Mouse (Mus musculus) kidney, adult 2 months (tissue): ENCODE results near the gene Slc22a6. TPM values are rescaled to one million over a fixed set of nuclear protein-coding genes. Genes with fewer than 3 reads are reported as not detected.
A peak's percentile ranks its signal among the peaks of the same experiment; 100 is the strongest.

Experiments
- DNase-seq: peaks from one replicate; pipeline ENCODE4 v3.0.0; 2021
- H3K27ac ChIP-seq: fragments of 200-500 bp; 2 replicates; pipeline ENCODE4 v1.5.1; 2012; ENCODE audit warnings: low read depth, low read length, control low read depth, inconsistent platforms; ENCODE audit not compliant: insufficient read depth
- H3K27me3 ChIP-seq: fragments of 200-500 bp; replicated peaks from 2 replicates; pipeline ENCODE4 v1.6.1; 2012; ENCODE audit warnings: mild to moderate bottlenecking, moderate library complexity, low read length, inconsistent platforms; ENCODE audit not compliant: control insufficient read depth, insufficient read depth
- H3K36me3 ChIP-seq: fragments of 200-500 bp; 2 replicates; pipeline ENCODE4 v1.6.1; 2012; ENCODE audit warnings: mild to moderate bottlenecking, moderate library complexity, low read length, inconsistent platforms; ENCODE audit not compliant: control insufficient read depth, insufficient read depth
- H3K4me1 ChIP-seq: fragments of 200-500 bp; 2 replicates; pipeline ENCODE4 v1.6.1; 2011; ENCODE audit warnings: low read length; ENCODE audit not compliant: control insufficient read depth, insufficient read depth
- H3K4me3 ChIP-seq: fragments of 200-500 bp; 2 replicates; pipeline ENCODE4 v1.5.1; 2011; ENCODE audit warnings: mild to moderate bottlenecking, low read depth, low read length, control low read depth; ENCODE audit not compliant: insufficient read depth
- CTCF ChIP-seq: fragments of 200-500 bp; conservative IDR thresholded peaks from 2 replicates; pipeline ENCODE4 v1.5.1; 2011; ENCODE audit warnings: low read depth, mild to moderate bottlenecking, control low read depth, low read length, moderate library complexity, mixed read lengths; ENCODE audit not compliant: insufficient read depth, insufficient read length
- POLR2A ChIP-seq: fragments of 200-500 bp; IDR thresholded peaks from one replicate; pipeline ENCODE4 v1.6.1; 2011; ENCODE audit warnings: low read depth, low read length, control low read depth
- WGBS: fragments of 180-500 bp; shearing (Covaris S2); methylation state at CpG from one replicate; pipeline ENCODE4 v1.1.7; 2018; 5-methylcytosine and 5-hydroxymethylcytosine counted together
- polyA plus RNA-seq: library from polyadenylated mRNA; depleted of rRNA; stranded (reverse); fragments of >200 nt; gene quantifications from 2 replicates; pipeline ENCODE4 v1.2.3, GENCODE M21; 2012

Slc22a6 gene
- polyA plus RNA-seq, 1 experiment = 355 TPM

DNA sequence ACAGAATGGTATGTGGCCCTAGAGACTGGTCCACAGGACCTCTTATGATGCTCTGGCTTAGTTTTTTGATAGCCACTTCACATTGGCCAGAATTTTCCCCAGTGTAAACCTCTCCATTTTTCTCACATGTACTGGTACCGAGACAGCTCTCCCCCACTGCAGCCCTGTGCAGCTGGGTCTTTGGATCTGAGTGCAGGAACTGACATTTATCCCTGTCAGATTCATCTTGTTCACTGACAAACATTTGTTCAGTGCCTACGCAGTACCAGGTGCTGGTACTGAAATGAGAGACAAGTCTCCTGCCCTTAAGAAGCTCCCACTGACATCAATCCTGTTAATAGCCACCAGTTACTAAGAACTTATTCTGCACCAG, 38.9 kb upstream of the Slc22a6 start:
- Histone ChIP-seq H3K27me3 (no peaks in the 10 kb centered on the region), H3K4me1 (0 out of 2 replicates have a peak, but pooled peaks cover 4% of the 10 kb centered on the region), H3K27ac (no peak overlapping the region), H3K36me3 (no peaks in the 10 kb centered on the region), H3K4me3 (no peak overlapping the region)
- 74% methylated on average over 2 of the region's 2 CpGs for WGBS
- TF ChIP-seq CTCF = no peak
- no peak for TF ChIP-seq POLR2A
- no peak for DNase-seq

GRCm38 (mm10) chr19:8585298-8585697, 32.5 kb upstream of the Slc22a6 start:
- no peaks in the 10 kb centered on the region for H3K36me3 ChIP-seq
- DNase-seq = no peak
- TF ChIP-seq POLR2A = no peak
- TF ChIP-seq CTCF = no peak
- no peaks in the 10 kb centered on the region for H3K4me1 ChIP-seq
- no peaks in the 10 kb centered on the region for H3K27me3 ChIP-seq
- H3K27ac ChIP-seq = no peak overlapping the region
- 86% methylated on average over 3 of the region's 3 CpGs for WGBS
- H3K4me3 ChIP-seq = no peak overlapping the region

DNA sequence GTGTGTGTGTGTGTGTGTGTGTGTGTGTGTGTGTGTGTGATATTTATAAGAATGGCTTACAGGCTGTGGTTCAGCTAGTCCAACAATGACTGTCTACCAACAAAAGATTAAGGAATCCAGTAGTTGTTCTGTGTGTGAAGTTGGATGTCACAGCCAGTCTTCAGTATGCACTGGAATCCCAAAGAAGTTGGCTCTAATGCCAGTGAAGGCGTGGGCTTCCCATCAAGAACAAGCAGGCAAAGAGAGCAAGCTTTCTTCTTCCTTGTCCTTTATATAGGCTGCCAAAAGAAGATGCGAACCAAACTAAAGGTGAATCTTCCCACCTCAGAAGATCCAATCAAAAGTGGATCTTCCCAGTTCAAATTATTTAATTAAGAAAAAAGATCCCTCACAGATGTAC, 31.9 kb upstream of the Slc22a6 start:
- 93% methylated on average over 2 of the region's 2 CpGs for WGBS
- no peak overlapping the region for H3K4me3 ChIP-seq
- H3K27me3 ChIP-seq = no peaks in the 10 kb centered on the region
- no peaks in the 10 kb centered on the region for H3K4me1 ChIP-seq
- no peak for DNase-seq
- no peak overlapping the region for H3K27ac ChIP-seq
- TF ChIP-seq CTCF (no peak), POLR2A (no peak)
- no peaks in the 10 kb centered on the region for H3K36me3 ChIP-seq

- no peak overlapping the region for H3K4me3 ChIP-seq
- no peaks in the 10 kb centered on the region for H3K4me1 ChIP-seq
- DNase-seq = no peak
- no peaks in the 10 kb centered on the region for H3K36me3 ChIP-seq
- H3K27ac ChIP-seq = no peak overlapping the region
- TF ChIP-seq CTCF (no peak), POLR2A (no peak)
- WGBS = 67% methylated on average over 3 of the region's 3 CpGs
- no peaks in the 10 kb centered on the region for H3K27me3 ChIP-seq
Measured at GRCm38 (mm10) chr19:8586350-8586749, 31.5 kb upstream of the Slc22a6 start.

GRCm38 (mm10) chr19:8587315-8587714, 30.5 kb upstream of the Slc22a6 start:
- H3K27me3 ChIP-seq = no peaks in the 10 kb centered on the region
- 75% methylated on average over 1 of the region's 1 CpGs for WGBS
- no peak for DNase-seq
- no peak overlapping the region for H3K4me3 ChIP-seq
- H3K4me1 ChIP-seq = no peaks in the 10 kb centered on the region
- TF ChIP-seq POLR2A (no peak), CTCF (peak; percentile 54)
- H3K27ac ChIP-seq = no peak overlapping the region
- no peaks in the 10 kb centered on the region for H3K36me3 ChIP-seq

DNA sequence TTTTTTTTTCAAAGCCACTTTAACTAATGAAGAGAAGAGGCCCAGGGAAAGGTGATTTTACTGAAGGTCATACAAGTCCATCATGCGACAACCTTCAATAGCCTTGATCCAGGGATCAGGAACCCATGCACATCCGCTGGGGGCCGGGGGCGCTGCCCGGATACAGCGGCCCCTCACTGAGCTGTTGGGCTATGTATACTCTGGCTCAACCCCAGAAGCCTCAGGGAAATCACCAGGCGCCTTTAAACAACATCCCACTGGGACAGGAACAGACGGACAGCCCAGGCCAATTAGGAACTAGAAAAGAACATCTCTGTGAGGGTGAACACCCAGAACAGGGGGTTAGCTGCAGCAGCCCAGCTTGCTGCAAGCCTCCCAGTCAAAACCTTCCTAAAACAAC, 26.9 kb upstream of the Slc22a6 start, which contains the start of gene Slc22a8:
Gene Slc22a8 (plus strand): TSS at position 301 of the 400 bp plus-strand sequence.
- no peaks in the 10 kb centered on the region for H3K27me3 ChIP-seq
- H3K4me3 ChIP-seq = no peak within 1 kb of the TSS
- TF ChIP-seq CTCF (no peak), POLR2A (no peak)
- WGBS = 76% methylated on average over 8 of the region's 8 CpGs
- H3K27ac ChIP-seq = no peak within 1 kb of the TSS
- no peaks in the 10 kb centered on the region for H3K36me3 ChIP-seq
- 0 out of 2 replicates have a peak, but pooled peaks cover 2% of the 10 kb centered on the region for H3K4me1 ChIP-seq
- no peak for DNase-seq

GRCm38 (mm10) chr19:8592155-8592554, 25.7 kb upstream of the Slc22a6 start:
- no peak overlapping the region for H3K4me3 ChIP-seq
- no peaks in the 10 kb centered on the region for H3K27me3 ChIP-seq
- H3K36me3 ChIP-seq = no peaks in the 10 kb centered on the region
- WGBS = 55% methylated on average over 2 of the region's 2 CpGs
- H3K4me1 ChIP-seq = 0 out of 2 replicates have a peak, but pooled peaks cover 5% of the 10 kb centered on the region
- no peak for TF ChIP-seq POLR2A
- no peak for TF ChIP-seq CTCF
- DNase-seq = no peak
- H3K27ac ChIP-seq = no peak overlapping the region

GRCm38 (mm10) chr19:8592873-8593408, 24.9 kb upstream of the Slc22a6 start:
- Histone ChIP-seq H3K4me3 (peak overlapping the region; percentile 59), H3K27me3 (no peaks in the 10 kb centered on the region), H3K36me3 (no peaks in the 10 kb centered on the region), H3K27ac (peak overlapping the region; percentile 69), H3K4me1 (peaks cover 7% of the 10 kb centered on the region)
- DNase-seq = peak; percentile 67
- 46% methylated on average over 6 of the region's 6 CpGs for WGBS
- peak; percentile 68 for TF ChIP-seq POLR2A
- TF ChIP-seq CTCF = no peak
